Mouse (Mus musculus): ENCODE results near the gene Sec23ip.

- TF ChIP-seq CTCF (IDR thresholded peaks at IDR 0.05; ENCODE audit: insufficient read depth, low read depth, low read length): no peak
- TF ChIP-seq POLR2A (IDR thresholded peaks at IDR 0.05; ENCODE audit: insufficient read depth, low read depth, low read length): no peak
Measured at GRCm38 (mm10) chr7:128746151-128746550, 1.4 kb downstream of the Sec23ip start.

Data from olfactory bulb, adult 2 months (tissue).